Mouse (Mus musculus) lung, embryonic 15.5 days (tissue): ENCODE measurements around the gene Copz2. TPM values are rescaled to one million over a fixed set of nuclear protein-coding genes. Genes with fewer than 3 reads are reported as not detected.

Experiments
- ATAC-seq: fragments of 200-750 bp; cut with Nextera tagmentation; 2 replicates; pipeline ENCODE4 v1.8.0; 2017; ENCODE audit warnings: moderate number of reproducible peaks, borderline replicate concordance; ENCODE audit not compliant: low FRiP score, low TSS enrichment; ENCODE audit errors: extremely low read depth
- H3K27ac ChIP-seq: fragments of 300-500 bp; sonication (generic); 2 replicates; pipeline ENCODE4 v1.5.1; 2015; ENCODE audit warnings: moderate library complexity, mild to moderate bottlenecking, inconsistent platforms
- H3K27me3 ChIP-seq: fragments of 300-500 bp; sonication (generic); 2 replicates; pipeline ENCODE4 v1.6.1; 2015; ENCODE audit warnings: inconsistent platforms
- H3K36me3 ChIP-seq: fragments of 300-500 bp; sonication (generic); 2 replicates; pipeline ENCODE4 v1.6.1; 2015; ENCODE audit warnings: inconsistent platforms
- H3K4me1 ChIP-seq: fragments of 300-500 bp; sonication (generic); 2 replicates; pipeline ENCODE4 v1.6.1; 2015; ENCODE audit warnings: inconsistent platforms
- H3K4me2 ChIP-seq: fragments of 300-500 bp; sonication (generic); 2 replicates; pipeline ENCODE4 v1.6.1; 2015; ENCODE audit warnings: inconsistent platforms, mild to moderate bottlenecking, moderate library complexity
- H3K4me3 ChIP-seq: fragments of 300-500 bp; sonication (generic); 2 replicates; pipeline ENCODE4 v1.5.1; 2015; ENCODE audit warnings: mild to moderate bottlenecking, inconsistent platforms
- H3K9ac ChIP-seq: fragments of 300-500 bp; sonication (generic); 2 replicates; pipeline ENCODE4 v1.6.1; 2015; ENCODE audit warnings: inconsistent platforms
- H3K9me3 ChIP-seq: fragments of 300-500 bp; sonication (generic); 2 replicates; pipeline ENCODE4 v1.6.1; 2016; ENCODE audit warnings: inconsistent platforms
- WGBS: fragments of 180-500 bp; shearing (Covaris S2); methylation state at CpG from one replicate; pipeline ENCODE4 v1.1.7; 2015; 5-methylcytosine and 5-hydroxymethylcytosine counted together
- polyA plus RNA-seq: library from polyadenylated mRNA; unstranded; fragments of >200 nt; fragmentation: Nextera tagmentation; extraction: Ambion mirVana; gene quantifications from 2 replicates; pipeline ENCODE4 v1.2.1, GENCODE M21; 2015

Copz2 gene
- polyA plus RNA-seq, 1 experiment from 2014 or later = 134 TPM

GRCm38 (mm10) chr11:96829813-96830538 is 19.7 kb upstream of the Copz2 start, which contains the start of gene Nfe2l1:
Gene Nfe2l1, minus strand, starts transcription at chr11:96829968.
- peak within 1 kb of the TSS; percentile 84 for H3K4me3 ChIP-seq
- H3K4me1 ChIP-seq = peaks cover 43% of the 10 kb centered on the region
- peak; percentile 99 for ATAC-seq
- peaks cover 15% of the 10 kb centered on the region for H3K36me3 ChIP-seq
- H3K27me3 ChIP-seq = no peaks in the 10 kb centered on the region
- H3K27ac ChIP-seq = peak within 1 kb of the TSS; percentile 100
- no peaks in the 10 kb centered on the region for H3K9me3 ChIP-seq
- peak within 1 kb of the TSS; percentile 90 for H3K9ac ChIP-seq
- H3K4me2 ChIP-seq = peak within 1 kb of the TSS; percentile 65
- WGBS = 0% methylated on average over 51 of the region's 51 CpGs

GRCm38 (mm10) chr11:96830539-96831216 is 19.0 kb upstream of the Copz2 start:
- peaks cover 36% of the 10 kb centered on the region for H3K4me1 ChIP-seq
- H3K9ac ChIP-seq = peak overlapping the region; percentile 61
- 16% methylated on average over 13 of the region's 13 CpGs for WGBS
- peaks cover 12% of the 10 kb centered on the region for H3K36me3 ChIP-seq
- H3K27me3 ChIP-seq = no peaks in the 10 kb centered on the region
- ATAC-seq = no peak
- H3K4me3 ChIP-seq = peak overlapping the region; percentile 84
- peak overlapping the region; percentile 94 for H3K27ac ChIP-seq
- no peaks in the 10 kb centered on the region for H3K9me3 ChIP-seq
- peak overlapping the region; percentile 59 for H3K4me2 ChIP-seq

GRCm38 (mm10) chr11:96831516-96831915 is 18.2 kb upstream of the Copz2 start:
- 64% methylated on average over 4 of the region's 4 CpGs for WGBS
- H3K36me3 ChIP-seq = peaks cover 5% of the 10 kb centered on the region
- H3K27me3 ChIP-seq = no peaks in the 10 kb centered on the region
- no peak overlapping the region for H3K4me2 ChIP-seq
- peaks cover 28% of the 10 kb centered on the region for H3K4me1 ChIP-seq
- no peak overlapping the region for H3K27ac ChIP-seq
- no peak overlapping the region for H3K4me3 ChIP-seq
- H3K9me3 ChIP-seq = no peaks in the 10 kb centered on the region
- H3K9ac ChIP-seq = no peak overlapping the region
- no peak for ATAC-seq

- H3K4me1 ChIP-seq = peaks cover 17% of the 10 kb centered on the region
- H3K27me3 ChIP-seq = no peaks in the 10 kb centered on the region
- ATAC-seq = no peak
- H3K9ac ChIP-seq = no peak overlapping the region
- WGBS = 92% methylated on average over 3 of the region's 3 CpGs
- H3K9me3 ChIP-seq = no peaks in the 10 kb centered on the region
- no peak overlapping the region for H3K4me2 ChIP-seq
- H3K36me3 ChIP-seq = no peaks in the 10 kb centered on the region
- no peak overlapping the region for H3K27ac ChIP-seq
- no peak overlapping the region for H3K4me3 ChIP-seq
Measured at GRCm38 (mm10) chr11:96832541-96832940, 17.1 kb upstream of the Copz2 start.

GRCm38 (mm10) chr11:96832973-96833372 is 16.7 kb upstream of the Copz2 start:
- Histone ChIP-seq H3K36me3 (no peaks in the 10 kb centered on the region), H3K27me3 (no peaks in the 10 kb centered on the region), H3K9ac (no peak overlapping the region), H3K9me3 (no peaks in the 10 kb centered on the region), H3K27ac (no peak overlapping the region), H3K4me2 (no peak overlapping the region), H3K4me3 (no peak overlapping the region), H3K4me1 (peaks cover 13% of the 10 kb centered on the region)
- no peak for ATAC-seq
- WGBS = 45% methylated on average over 2 of the region's 2 CpGs

- no peak overlapping the region for H3K4me3 ChIP-seq
Measured at GRCm38 (mm10) chr11:96834127-96834526, 15.5 kb upstream of the Copz2 start.

GRCm38 (mm10) chr11:96837298-96837697 is 12.4 kb upstream of the Copz2 start:
- Histone ChIP-seq H3K36me3 (no peaks in the 10 kb centered on the region), H3K4me1 (no peaks in the 10 kb centered on the region), H3K4me3 (no peak overlapping the region), H3K9me3 (no peaks in the 10 kb centered on the region), H3K27ac (no peak overlapping the region), H3K27me3 (0 out of 2 replicates have a peak, but pooled peaks cover 3% of the 10 kb centered on the region), H3K9ac (no peak overlapping the region), H3K4me2 (no peak overlapping the region)
- ATAC-seq = no peak
- WGBS = 28% methylated on average over 9 of the region's 9 CpGs

More at GRCm38 (mm10) chr11:96834127-96834526, 15.5 kb upstream of the Copz2 start:
- H3K4me1 ChIP-seq = peaks cover 4% of the 10 kb centered on the region; the same call in 1 of the 2 replicates
- no peak overlapping the region for H3K9ac ChIP-seq
- H3K27ac ChIP-seq = no peak overlapping the region
- H3K9me3 ChIP-seq = no peaks in the 10 kb centered on the region
- 91% methylated on average over 1 of the region's 1 CpGs for WGBS
- 0 out of 2 replicates have a peak, but pooled peaks cover 3% of the 10 kb centered on the region for H3K27me3 ChIP-seq
- ATAC-seq = no peak
- no peak overlapping the region for H3K4me2 ChIP-seq
- no peaks in the 10 kb centered on the region for H3K36me3 ChIP-seq

- 45% methylated on average over 4 of the region's 4 CpGs for WGBS
- ATAC-seq = no peak
- H3K36me3 ChIP-seq = no peaks in the 10 kb centered on the region
- 0 out of 2 replicates have a peak, but pooled peaks cover 3% of the 10 kb centered on the region for H3K27me3 ChIP-seq
- H3K4me3 ChIP-seq = no peak overlapping the region
- no peaks in the 10 kb centered on the region for H3K4me1 ChIP-seq
- H3K27ac ChIP-seq = no peak overlapping the region
- H3K9ac ChIP-seq = no peak overlapping the region
- no peaks in the 10 kb centered on the region for H3K9me3 ChIP-seq
- no peak overlapping the region for H3K4me2 ChIP-seq
Measured at GRCm38 (mm10) chr11:96838341-96838740, 11.3 kb upstream of the Copz2 start.

- H3K27me3 ChIP-seq = 0 out of 2 replicates have a peak, but pooled peaks cover 3% of the 10 kb centered on the region
- H3K36me3 ChIP-seq = no peaks in the 10 kb centered on the region
- no peak overlapping the region for H3K4me3 ChIP-seq
- H3K4me2 ChIP-seq = no peak overlapping the region
- H3K4me1 ChIP-seq = no peaks in the 10 kb centered on the region
- H3K9me3 ChIP-seq = no peaks in the 10 kb centered on the region
- ATAC-seq = no peak
- no peak overlapping the region for H3K27ac ChIP-seq
- no peak overlapping the region for H3K9ac ChIP-seq
- 80% methylated on average over 7 of the region's 7 CpGs for WGBS
Measured at GRCm38 (mm10) chr11:96839428-96839827, 10.2 kb upstream of the Copz2 start.

- H3K27me3 ChIP-seq = 0 out of 2 replicates have a peak, but pooled peaks cover 3% of the 10 kb centered on the region
- H3K27ac ChIP-seq = no peak overlapping the region
- no peak for ATAC-seq
- H3K9me3 ChIP-seq = no peaks in the 10 kb centered on the region
- no peak overlapping the region for H3K9ac ChIP-seq
- WGBS = 65% methylated on average over 3 of the region's 3 CpGs
- no peaks in the 10 kb centered on the region for H3K4me1 ChIP-seq
- no peak overlapping the region for H3K4me3 ChIP-seq
- H3K36me3 ChIP-seq = no peaks in the 10 kb centered on the region
- H3K4me2 ChIP-seq = no peak overlapping the region
Measured at GRCm38 (mm10) chr11:96839877-96840276, 9.8 kb upstream of the Copz2 start.

GRCm38 (mm10) chr11:96840290-96840689 is 9.4 kb upstream of the Copz2 start:
- Histone ChIP-seq H3K4me3 (no peak overlapping the region), H3K27me3 (0 out of 2 replicates have a peak, but pooled peaks cover 3% of the 10 kb centered on the region), H3K9me3 (no peaks in the 10 kb centered on the region), H3K4me2 (no peak overlapping the region), H3K9ac (no peak overlapping the region), H3K27ac (no peak overlapping the region), H3K4me1 (no peaks in the 10 kb centered on the region), H3K36me3 (no peaks in the 10 kb centered on the region)
- no peak for ATAC-seq
- whole genome bisulfite sequencing = 36% methylated on average over 8 of the region's 8 CpGs

GRCm38 (mm10) chr11:96843627-96844026 is 6.0 kb upstream of the Copz2 start:
- H3K27me3 ChIP-seq = 0 out of 2 replicates have a peak, but pooled peaks cover 3% of the 10 kb centered on the region
- no peaks in the 10 kb centered on the region for H3K36me3 ChIP-seq
- no peak overlapping the region for H3K4me2 ChIP-seq
- H3K9me3 ChIP-seq = no peaks in the 10 kb centered on the region
- 56% methylated on average over 3 of the region's 3 CpGs for WGBS
- H3K27ac ChIP-seq = no peak overlapping the region
- H3K4me1 ChIP-seq = no peaks in the 10 kb centered on the region; the same call in 1 of the 2 replicates
- no peak overlapping the region for H3K4me3 ChIP-seq
- no peak for ATAC-seq
- H3K9ac ChIP-seq = no peak overlapping the region
